Mouse (Mus musculus): ENCODE measurements around the gene Ints1. TPM values are rescaled to one million over a fixed set of nuclear protein-coding genes. Genes with fewer than 3 reads are reported as not detected.

The Ints1 gene
- total and polyA plus RNA-seq, 3 experiments: 25.2 to 115 (median 67.6) TPM

DNA sequence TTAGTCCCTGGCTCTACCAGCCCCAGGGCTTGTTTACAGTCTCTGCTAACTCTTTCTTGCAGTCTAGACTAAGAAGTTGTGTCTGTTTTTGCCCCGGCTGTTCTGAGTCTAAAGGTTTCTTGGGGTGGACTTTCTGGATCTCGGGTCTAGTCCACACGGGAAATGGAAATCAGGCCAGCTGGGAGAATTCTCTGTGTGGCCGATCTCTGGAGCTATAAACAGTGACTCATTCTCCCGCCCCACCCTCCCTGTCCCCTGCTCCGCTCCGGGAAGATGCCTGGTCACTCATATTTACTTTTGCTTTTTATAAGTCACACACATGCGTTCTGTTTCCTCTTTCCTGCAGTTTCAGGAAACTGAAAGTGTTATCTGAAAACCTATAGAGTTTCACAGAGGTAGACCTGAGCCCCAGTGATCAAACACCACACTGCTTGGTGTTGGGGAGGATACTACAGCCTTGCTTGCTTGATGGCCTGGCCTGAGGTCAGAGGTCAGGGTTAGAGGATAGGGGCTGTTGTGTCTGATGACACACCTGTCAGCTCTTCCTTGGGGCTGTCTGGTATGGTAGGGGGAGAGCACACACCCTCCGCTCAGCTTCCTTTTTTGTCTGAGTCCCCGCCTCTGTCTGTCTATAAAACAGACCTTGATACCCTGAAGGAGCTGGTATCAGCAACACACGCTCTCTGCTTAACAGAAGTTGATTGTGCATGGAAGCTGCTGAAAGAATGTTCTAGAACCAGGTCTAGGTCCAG is 18.0 kb upstream of the Ints1 start:
- TF ChIP-seq GATA2 (IDR thresholded peaks at IDR 0.05; ENCODE audit: borderline replicate concordance, low read depth, low read length) (no peak), CTCF (IDR thresholded peaks at IDR 0.05; ENCODE audit: low read depth, low read length) (no peak), POLR2AphosphoS5 (IDR thresholded peaks at IDR 0.05; ENCODE audit: insufficient replicate concordance, low read depth, low read length) (no peak), GATA1 (IDR thresholded peaks at IDR 0.05; ENCODE audit: borderline replicate concordance, low read length) (no peak), TAL1 (conservative IDR thresholded peaks at IDR 0.05; ENCODE audit: low read depth, low read length) (no peak)
- DNase-seq (ENCODE audit: low spot score) (peak; percentile 67), ATAC-seq (ENCODE audit: extremely low read depth, insufficient number of reproducible peaks, low FRiP score, poor library complexity, severe bottlenecking) (no peak)
- no peaks in the 10 kb centered on the region for H3K27me3 ChIP-seq (ENCODE audit: insufficient read depth, low read length)
- peaks cover 60% of the 10 kb centered on the region for H3K36me3 ChIP-seq (replicated peaks)
- no peaks in the 10 kb centered on the region for H3K9me3 ChIP-seq (replicated peaks)
- peaks cover 85% of the 10 kb centered on the region for H3K4me1 ChIP-seq (ENCODE audit: insufficient read depth, low read depth, low read length)
- H3K4me3 ChIP-seq (ENCODE audit: low read depth, low read length): peak overlapping the region; percentile 96

GRCm38 (mm10) chr5:139792966-139793337 is 17.5 kb upstream of the Ints1 start:
- H3K9me3 ChIP-seq (replicated peaks): no peaks in the 10 kb centered on the region
- peaks cover 81% of the 10 kb centered on the region for H3K4me1 ChIP-seq (ENCODE audit: insufficient read depth, low read depth, low read length)
- H3K36me3 ChIP-seq (replicated peaks): peaks cover 54% of the 10 kb centered on the region
- DNase-seq (ENCODE audit: low spot score) (no peak), ATAC-seq (ENCODE audit: extremely low read depth, insufficient number of reproducible peaks, low FRiP score, poor library complexity, severe bottlenecking) (no peak)
- H3K4me3 ChIP-seq (ENCODE audit: low read depth, low read length): peak overlapping the region; percentile 96
- no peak for TF ChIP-seq CTCF (IDR thresholded peaks at IDR 0.05; ENCODE audit: low read depth, low read length)
- no peak for TF ChIP-seq GATA2 (IDR thresholded peaks at IDR 0.05; ENCODE audit: borderline replicate concordance, low read depth, low read length)
- TF ChIP-seq TAL1 (conservative IDR thresholded peaks at IDR 0.05; ENCODE audit: low read depth, low read length): no peak
- no peak for TF ChIP-seq GATA1 (IDR thresholded peaks at IDR 0.05; ENCODE audit: borderline replicate concordance, low read length)
- no peak for TF ChIP-seq POLR2AphosphoS5 (IDR thresholded peaks at IDR 0.05; ENCODE audit: insufficient replicate concordance, low read depth, low read length)
- H3K27me3 ChIP-seq (ENCODE audit: insufficient read depth, low read length): peaks cover under 1% of the 10 kb centered on the region; the same call in 1 of the 2 replicates

DNA sequence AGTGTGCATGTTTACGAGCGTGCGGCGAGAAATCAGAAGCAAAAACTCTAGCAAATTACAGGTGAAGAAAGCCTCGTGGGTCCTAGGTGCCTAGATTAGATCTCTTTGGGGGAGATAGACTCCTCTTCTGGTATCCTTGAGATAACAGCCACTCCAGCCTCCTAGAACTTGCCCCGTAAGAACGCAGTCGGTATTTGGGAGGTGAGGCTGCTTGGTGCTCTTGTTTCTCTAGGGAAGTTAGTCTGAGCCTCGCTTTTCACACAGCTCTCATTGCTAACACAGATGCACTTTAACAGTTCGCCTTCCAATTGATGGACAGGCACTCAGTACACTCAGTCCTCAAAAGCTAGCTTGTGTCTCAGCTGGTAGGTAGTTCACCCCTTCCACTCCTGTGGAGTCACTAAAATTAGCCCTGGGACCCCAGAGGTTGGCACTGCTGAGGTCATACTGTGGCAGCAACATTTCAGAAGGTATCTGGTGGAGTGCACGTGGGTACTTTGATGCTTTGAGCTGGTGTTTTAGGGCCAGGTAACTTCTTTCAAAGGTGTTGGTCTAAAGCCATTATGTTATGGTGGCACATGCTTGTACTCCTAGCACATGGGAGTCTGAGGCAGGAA is 16.8 kb upstream of the Ints1 start:
- peaks cover 47% of the 10 kb centered on the region for H3K36me3 ChIP-seq (replicated peaks)
- DNase-seq (ENCODE audit: low spot score): no peak
- TF ChIP-seq GATA1 (IDR thresholded peaks at IDR 0.05; ENCODE audit: borderline replicate concordance, low read length): no peak
- TF ChIP-seq TAL1 (conservative IDR thresholded peaks at IDR 0.05; ENCODE audit: low read depth, low read length): no peak
- no peak for TF ChIP-seq POLR2AphosphoS5 (IDR thresholded peaks at IDR 0.05; ENCODE audit: insufficient replicate concordance, low read depth, low read length)
- TF ChIP-seq CTCF (IDR thresholded peaks at IDR 0.05; ENCODE audit: low read depth, low read length): no peak
- TF ChIP-seq GATA2 (IDR thresholded peaks at IDR 0.05; ENCODE audit: borderline replicate concordance, low read depth, low read length): no peak
- H3K27me3 ChIP-seq (ENCODE audit: insufficient read depth, low read length): peaks cover 7% of the 10 kb centered on the region
- no peak for ATAC-seq (ENCODE audit: extremely low read depth, insufficient number of reproducible peaks, low FRiP score, poor library complexity, severe bottlenecking)
- no peaks in the 10 kb centered on the region for H3K9me3 ChIP-seq (replicated peaks)
- H3K4me1 ChIP-seq (ENCODE audit: insufficient read depth, low read depth, low read length): peaks cover 75% of the 10 kb centered on the region
- peak overlapping the region; percentile 96 for H3K4me3 ChIP-seq (ENCODE audit: low read depth, low read length)

GRCm38 (mm10) chr5:139791227-139792158 is 16.0 kb upstream of the Ints1 start, which contains the start of gene Mafk:
Mafk (plus strand) TSS chr5:139791513.
- ATAC-seq (ENCODE audit: extremely low read depth, insufficient number of reproducible peaks, low FRiP score, poor library complexity, severe bottlenecking) (peak; percentile 74), DNase-seq (ENCODE audit: low spot score) (peak; percentile 94)
- peak within 1 kb of the TSS; percentile 96 for H3K4me3 ChIP-seq (ENCODE audit: low read depth, low read length)
- no peaks in the 10 kb centered on the region for H3K9me3 ChIP-seq (replicated peaks)
- no peak for TF ChIP-seq TAL1 (conservative IDR thresholded peaks at IDR 0.05; ENCODE audit: low read depth, low read length)
- TF ChIP-seq GATA1 (IDR thresholded peaks at IDR 0.05; ENCODE audit: borderline replicate concordance, low read length): no peak
- TF ChIP-seq CTCF (IDR thresholded peaks at IDR 0.05; ENCODE audit: low read depth, low read length): no peak
- TF ChIP-seq GATA2 (IDR thresholded peaks at IDR 0.05; ENCODE audit: borderline replicate concordance, low read depth, low read length): no peak
- H3K36me3 ChIP-seq (replicated peaks): peaks cover 40% of the 10 kb centered on the region
- peaks cover 14% of the 10 kb centered on the region for H3K27me3 ChIP-seq (ENCODE audit: insufficient read depth, low read length)
- H3K4me1 ChIP-seq (ENCODE audit: insufficient read depth, low read depth, low read length): peaks cover 67% of the 10 kb centered on the region

GRCm38 (mm10) chr5:139789466-139789865 is 14.0 kb upstream of the Ints1 start:
- no peak for DNase-seq (ENCODE audit: low spot score)
- TF ChIP-seq CTCF (IDR thresholded peaks at IDR 0.05; ENCODE audit: low read depth, low read length) (no peak), GATA2 (IDR thresholded peaks at IDR 0.05; ENCODE audit: borderline replicate concordance, low read depth, low read length) (no peak), POLR2AphosphoS5 (IDR thresholded peaks at IDR 0.05; ENCODE audit: insufficient replicate concordance, low read depth, low read length) (no peak), GATA1 (IDR thresholded peaks at IDR 0.05; ENCODE audit: borderline replicate concordance, low read length) (no peak), TAL1 (conservative IDR thresholded peaks at IDR 0.05; ENCODE audit: low read depth, low read length) (no peak)
- no peak for ATAC-seq (ENCODE audit: extremely low read depth, insufficient number of reproducible peaks, low FRiP score, poor library complexity, severe bottlenecking)
- no peak overlapping the region for H3K4me3 ChIP-seq (ENCODE audit: low read depth, low read length)
- H3K36me3 ChIP-seq (replicated peaks): peaks cover 19% of the 10 kb centered on the region
- H3K4me1 ChIP-seq (ENCODE audit: insufficient read depth, low read depth, low read length): peaks cover 47% of the 10 kb centered on the region
- peaks cover 21% of the 10 kb centered on the region for H3K27me3 ChIP-seq (ENCODE audit: insufficient read depth, low read length)
- H3K9me3 ChIP-seq (replicated peaks): no peaks in the 10 kb centered on the region
